Mouse (Mus musculus) midbrain, embryonic 16.5 days (tissue): Measurements from ENCODE around the gene Gramd1a. TPM values are rescaled to one million over a fixed set of nuclear protein-coding genes. Genes with fewer than 3 reads are reported as not detected.

Source experiments
- ATAC-seq: fragments of 200-750 bp; cut with Nextera tagmentation; 2 replicates; pipeline ENCODE4 v1.8.0; 2017; ENCODE audit warnings: moderate TSS enrichment
- H3K27ac ChIP-seq: fragments of 300-500 bp; sonication (generic); 2 replicates; pipeline ENCODE4 v1.5.1; 2014; ENCODE audit warnings: mild to moderate bottlenecking, low read length, mixed read lengths
- H3K27me3 ChIP-seq: fragments of 300-500 bp; sonication (generic); 2 replicates; pipeline ENCODE4 v1.6.1; 2014; ENCODE audit warnings: low read depth, low read length, mixed read lengths; ENCODE audit not compliant: control insufficient read depth, insufficient read depth
- H3K36me3 ChIP-seq: fragments of 300-500 bp; sonication (generic); 2 replicates; pipeline ENCODE4 v1.6.1; 2014; ENCODE audit warnings: mild to moderate bottlenecking, low read length, moderate library complexity, mixed read lengths; ENCODE audit not compliant: control insufficient read depth, insufficient read depth
- H3K4me1 ChIP-seq: fragments of 300-500 bp; sonication (generic); 2 replicates; pipeline ENCODE4 v1.6.1; 2014; ENCODE audit warnings: mild to moderate bottlenecking, low read length, mixed read lengths; ENCODE audit not compliant: control insufficient read depth, insufficient read depth
- H3K4me2 ChIP-seq: fragments of 300-500 bp; sonication (generic); 2 replicates; pipeline ENCODE4 v1.6.1; 2014; ENCODE audit warnings: mild to moderate bottlenecking, low read length, mixed read lengths
- H3K4me3 ChIP-seq: fragments of 300-500 bp; sonication (generic); 2 replicates; pipeline ENCODE4 v1.5.1; 2014; ENCODE audit warnings: low read depth, mild to moderate bottlenecking, low read length, moderate library complexity, mixed read lengths
- H3K9ac ChIP-seq: fragments of 300-500 bp; sonication (generic); 2 replicates; pipeline ENCODE4 v1.6.1; 2014; ENCODE audit warnings: low read depth, low read length, mixed read lengths
- H3K9me3 ChIP-seq: fragments of 300-500 bp; sonication (generic); replicated peaks from 2 replicates; pipeline ENCODE4 v1.6.1; 2014; ENCODE audit warnings: mild to moderate bottlenecking, low read length, mixed read lengths; ENCODE audit not compliant: control insufficient read depth, poor library complexity, severe bottlenecking
- WGBS: fragments of 180-500 bp; shearing (Covaris S2); extraction: QIAGEN DNeasy Blood & Tissue Kit; methylation state at CpG from one replicate; pipeline ENCODE4 v1.1.7; 2014; 5-methylcytosine and 5-hydroxymethylcytosine counted together
- polyA plus RNA-seq: library from polyadenylated mRNA; unstranded; fragments of >200 nt; fragmentation: Nextera tagmentation; extraction: Ambion mirVana; gene quantifications from 2 replicates; pipeline ENCODE4 v1.2.1, GENCODE M21; 2015

Gene Gramd1a
- polyA plus RNA-seq, 1 experiment from 2014 or later = 239 TPM

GRCm38 (mm10) chr7:31126851-31127724 lies 28.6 kb downstream of the Gramd1a start, which contains the start of gene Scn1b:
Gene Scn1b (minus strand): TSS chr7:31127003.
- Histone ChIP-seq H3K4me1 (peaks cover 6% of the 10 kb centered on the region; the same call in 1 of the 2 replicates), H3K27me3 (peaks cover 5% of the 10 kb centered on the region), H3K27ac (peak within 1 kb of the TSS; percentile 53), H3K9ac (peak within 1 kb of the TSS; percentile 69), H3K9me3 (no peaks in the 10 kb centered on the region), H3K36me3 (peaks cover 39% of the 10 kb centered on the region), H3K4me3 (peak within 1 kb of the TSS; percentile 72), H3K4me2 (peak within 1 kb of the TSS; percentile 94)
- 2% methylated on average over 36 of the region's 60 CpGs for WGBS
- peak; percentile 52 for ATAC-seq

- 1% methylated on average over 52 of the region's 53 CpGs for WGBS
- ATAC-seq = no peak; the same call in 1 of the 2 replicates
Observed at GRCm38 (mm10) chr7:31126211-31126751, 29.4 kb downstream of the Gramd1a start.

GRCm38 (mm10) chr7:31125116-31125515 lies 30.6 kb downstream of the Gramd1a start:
- WGBS = 85% methylated on average over 13 of the region's 13 CpGs

More at GRCm38 (mm10) chr7:31126211-31126751, 29.4 kb downstream of the Gramd1a start:
- Histone ChIP-seq H3K4me3 (peak overlapping the region; percentile 72), H3K9ac (peak overlapping the region; percentile 69), H3K27me3 (peaks cover 5% of the 10 kb centered on the region), H3K36me3 (peaks cover 31% of the 10 kb centered on the region), H3K4me2 (peak overlapping the region; percentile 94), H3K9me3 (no peaks in the 10 kb centered on the region), H3K4me1 (peaks cover 6% of the 10 kb centered on the region; the same call in 1 of the 2 replicates), H3K27ac (no peak overlapping the region; the same call in 1 of the 2 replicates)

GRCm38 (mm10) chr7:31124381-31124780 lies 31.3 kb downstream of the Gramd1a start:
- 83% methylated on average over 5 of the region's 5 CpGs for WGBS

More at GRCm38 (mm10) chr7:31125116-31125515, 30.6 kb downstream of the Gramd1a start:
- Histone ChIP-seq H3K4me3 (no peak overlapping the region), H3K27me3 (peaks cover 5% of the 10 kb centered on the region), H3K36me3 (peaks cover 20% of the 10 kb centered on the region), H3K9ac (no peak overlapping the region), H3K4me1 (peaks cover 6% of the 10 kb centered on the region; the same call in 1 of the 2 replicates), H3K27ac (no peak overlapping the region), H3K9me3 (no peaks in the 10 kb centered on the region), H3K4me2 (no peak overlapping the region)
- ATAC-seq = no peak

GRCm38 (mm10) chr7:31123697-31124096 lies 32.0 kb downstream of the Gramd1a start:
- no peak overlapping the region for H3K27ac ChIP-seq
- H3K9ac ChIP-seq = no peak overlapping the region
- H3K4me1 ChIP-seq = peaks cover 6% of the 10 kb centered on the region; the same call in 1 of the 2 replicates
- no peak overlapping the region for H3K4me2 ChIP-seq
- no peak for ATAC-seq
- peaks cover 7% of the 10 kb centered on the region; the same call in 1 of the 2 replicates for H3K36me3 ChIP-seq
- peaks cover 5% of the 10 kb centered on the region for H3K27me3 ChIP-seq
- 80% methylated on average over 3 of the region's 3 CpGs for WGBS
- no peak overlapping the region for H3K4me3 ChIP-seq
- no peaks in the 10 kb centered on the region for H3K9me3 ChIP-seq

More at GRCm38 (mm10) chr7:31124381-31124780, 31.3 kb downstream of the Gramd1a start:
- Histone ChIP-seq H3K27ac (no peak overlapping the region), H3K36me3 (peaks cover 12% of the 10 kb centered on the region), H3K4me2 (no peak overlapping the region), H3K4me1 (peaks cover 6% of the 10 kb centered on the region; the same call in 1 of the 2 replicates), H3K9ac (no peak overlapping the region), H3K4me3 (no peak overlapping the region), H3K9me3 (no peaks in the 10 kb centered on the region), H3K27me3 (peaks cover 5% of the 10 kb centered on the region)
- ATAC-seq = no peak

GRCm38 (mm10) chr7:31122641-31123631 lies 32.8 kb downstream of the Gramd1a start:
- H3K27ac ChIP-seq = no peak overlapping the region
- no peaks in the 10 kb centered on the region for H3K36me3 ChIP-seq
- H3K27me3 ChIP-seq = peaks cover 5% of the 10 kb centered on the region
- ATAC-seq = no peak
- no peak overlapping the region for H3K4me3 ChIP-seq
- WGBS = 93% methylated on average over 16 of the region's 16 CpGs
- H3K9me3 ChIP-seq = no peaks in the 10 kb centered on the region
- H3K9ac ChIP-seq = no peak overlapping the region
- H3K4me2 ChIP-seq = no peak overlapping the region
- H3K4me1 ChIP-seq = peaks cover 6% of the 10 kb centered on the region; the same call in 1 of the 2 replicates

GRCm38 (mm10) chr7:31119556-31119955 lies 36.1 kb downstream of the Gramd1a start:
- Histone ChIP-seq H3K4me1 (no peaks in the 10 kb centered on the region), H3K4me2 (no peak overlapping the region), H3K9ac (no peak overlapping the region), H3K9me3 (no peaks in the 10 kb centered on the region), H3K4me3 (no peak overlapping the region), H3K36me3 (no peaks in the 10 kb centered on the region), H3K27ac (no peak overlapping the region), H3K27me3 (no peaks in the 10 kb centered on the region)
- ATAC-seq = no peak
- WGBS = 92% methylated on average over 5 of the region's 5 CpGs

GRCm38 (mm10) chr7:31118486-31118885 lies 37.2 kb downstream of the Gramd1a start:
- Histone ChIP-seq H3K9me3 (no peaks in the 10 kb centered on the region), H3K4me1 (no peaks in the 10 kb centered on the region), H3K27ac (no peak overlapping the region), H3K9ac (no peak overlapping the region), H3K27me3 (no peaks in the 10 kb centered on the region), H3K4me3 (no peak overlapping the region), H3K4me2 (no peak overlapping the region), H3K36me3 (no peaks in the 10 kb centered on the region)
- no peak for ATAC-seq
- 59% methylated on average over 7 of the region's 7 CpGs for WGBS
